Mouse (Mus musculus) Patski (cell line): Measurements from ENCODE around the gene Myo6. TPM values are rescaled to one million over a fixed set of nuclear protein-coding genes. Genes with fewer than 3 reads are reported as not detected.

Experiments used
- ATAC-seq: fragments of 100-300 bp; one replicate; pipeline ENCODE4 v1.8.0; 2021
- CTCF ChIA-PET: fragments of 350-600 bp; sonication (Branson Sonifier 250); formaldehyde crosslinking; loops from one replicate; lab custom pipeline; 2022; ENCODE audit warnings: inconsistent platforms; lab: Charles Lee
- POLR2A ChIA-PET: fragments of 350-600 bp; sonication (Branson Sonifier 250); formaldehyde crosslinking; loops from one replicate; lab custom pipeline; 2022; ENCODE audit warnings: antibody characterized with exemption, inconsistent platforms; lab: Charles Lee
- DNase-seq: peaks from one replicate; pipeline ENCODE4 v3.0.0-alpha.2; 2011; ENCODE audit warnings: low read depth, low spot score
- H3K27me3 ChIP-seq: fragments of 371-371 bp; one replicate; pipeline ENCODE4 v1.5.1; 2021
- CTCF ChIP-seq: fragments of 100-300 bp; IDR thresholded peaks from one replicate; pipeline ENCODE4 v1.5.1; 2021
- in situ Hi-C: fragments of 300-500 bp; cut with MboI; formaldehyde crosslinking; loops from 3 replicates; pipeline ENCODE4 v1.11.1; 2018; ENCODE audit warnings: low pct_unique_long_range_greater_than_20kb, mixed read lengths
- polyA plus RNA-seq: library from polyadenylated mRNA; unstranded; gene quantifications from one replicate; pipeline ENCODE4 v1.2.3, GENCODE M21; 2021

Gene Myo6
- polyA plus RNA-seq, 1 experiment from 2014 or later = 108 TPM

DNA sequence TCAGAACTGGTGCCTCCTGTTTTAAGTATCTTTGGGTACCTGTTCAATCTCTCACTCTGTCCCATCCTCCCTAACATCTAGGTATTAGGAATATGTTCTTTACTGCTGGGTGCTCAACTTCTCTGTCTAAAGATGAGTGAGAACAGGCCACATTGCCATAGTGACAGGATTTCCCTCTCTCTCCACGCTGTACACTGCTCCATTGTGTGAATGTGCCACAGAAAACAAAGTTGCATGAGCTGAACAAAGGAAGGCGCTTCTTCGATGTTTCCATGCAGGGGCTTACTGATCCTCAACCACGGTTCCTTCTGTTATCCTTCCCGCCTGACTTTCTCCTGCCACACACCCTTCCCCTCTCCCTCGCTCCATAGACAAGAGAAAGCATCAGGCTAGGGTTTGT is 32.4 kb downstream of the Myo6 start:
- POLR2A ChIA-PET = no interaction called here
- no peak for TF ChIP-seq CTCF
- in situ Hi-C loops = no loop called here
- H3K27me3 ChIP-seq = no peaks in the 10 kb centered on the region
- ATAC-seq (no peak), DNase-seq (no peak)
- CTCF ChIA-PET = interaction anchor here (1.2 kb wide), 1 partner anchor 12 kb away, joined by 3 read pairs; no protein-coding TSS in a partner anchor

DNA sequence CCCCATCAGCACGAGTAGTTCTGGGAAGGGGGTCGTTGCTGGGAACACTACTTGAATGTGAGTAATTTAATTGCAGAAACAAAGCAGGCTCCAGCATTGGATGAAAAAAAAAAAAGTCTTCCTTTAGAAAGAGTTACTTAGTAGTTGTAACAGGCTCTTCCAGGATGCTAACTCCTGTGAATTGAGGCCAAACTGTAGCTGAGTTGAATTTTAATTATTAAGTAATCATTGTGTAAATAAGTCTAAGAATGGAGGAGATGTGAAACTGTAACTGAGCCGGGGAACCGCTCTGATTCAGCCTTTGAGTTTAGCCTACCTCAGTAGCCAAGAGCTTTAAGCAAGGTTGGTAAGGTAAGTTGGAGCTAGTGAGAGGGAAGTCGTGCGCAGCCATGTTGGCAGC is 36.0 kb downstream of the Myo6 start:
- in situ Hi-C loops = no loop called here

DNA sequence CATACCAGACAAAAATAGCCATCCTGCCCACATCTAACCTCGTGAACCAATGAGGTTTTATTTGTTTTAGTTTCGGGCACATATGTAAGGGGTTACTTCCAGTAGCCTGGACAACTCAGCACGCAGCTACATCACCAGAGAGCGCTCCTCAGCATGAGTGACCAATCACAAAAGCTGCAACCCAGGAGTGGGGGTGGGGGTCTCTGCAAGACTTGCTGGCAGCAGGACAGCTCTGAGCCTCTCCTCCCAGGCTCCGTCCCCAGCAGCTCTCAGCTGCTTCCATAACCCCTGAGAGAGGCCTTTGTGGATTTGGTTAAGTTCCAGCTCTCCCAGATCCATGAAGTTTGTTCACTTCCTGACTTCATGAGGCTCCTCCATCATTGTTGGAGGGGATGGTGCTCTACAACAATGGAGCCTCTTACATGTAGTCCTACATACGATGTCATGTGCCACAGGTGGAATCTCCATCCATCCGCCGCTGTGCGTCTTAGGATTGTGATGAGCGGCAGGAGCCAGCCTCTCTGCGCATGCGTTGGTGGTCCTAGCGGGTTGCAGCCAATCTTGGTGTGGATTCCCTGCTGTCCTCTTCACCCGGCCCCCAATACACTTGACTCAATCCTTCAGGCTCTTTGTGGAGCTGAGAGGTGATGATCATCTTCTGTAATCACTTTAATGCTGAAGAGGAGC is 37.7 kb downstream of the Myo6 start:
- no peak for TF ChIP-seq CTCF
- in situ Hi-C loops = no loop called here
- CTCF ChIA-PET = interaction anchor here (1.4 kb wide), 1 partner anchor 10 kb away, joined by 4 read pairs; no protein-coding TSS in a partner anchor
- ATAC-seq (no peak), DNase-seq (no peak)
- H3K27me3 ChIP-seq = no peaks in the 10 kb centered on the region
- POLR2A ChIA-PET = no interaction called here

More for the DNA sequence above, 36.0 kb downstream of the Myo6 start:
- H3K27me3 ChIP-seq = no peaks in the 10 kb centered on the region
- DNase-seq (no peak), ATAC-seq (no peak)
- ChIA-PET CTCF (interaction anchor here (1.0 to 2.3 kb wide), 3 partner anchors 9 to 14 kb away, joined by 4 to 6 read pairs (median 5); no protein-coding TSS in a partner anchor), POLR2A (interaction anchor here (1.0 kb wide), 1 partner anchor 27 kb away, joined by 3 read pairs; no protein-coding TSS in a partner anchor)
- TF ChIP-seq CTCF = no peak

DNA sequence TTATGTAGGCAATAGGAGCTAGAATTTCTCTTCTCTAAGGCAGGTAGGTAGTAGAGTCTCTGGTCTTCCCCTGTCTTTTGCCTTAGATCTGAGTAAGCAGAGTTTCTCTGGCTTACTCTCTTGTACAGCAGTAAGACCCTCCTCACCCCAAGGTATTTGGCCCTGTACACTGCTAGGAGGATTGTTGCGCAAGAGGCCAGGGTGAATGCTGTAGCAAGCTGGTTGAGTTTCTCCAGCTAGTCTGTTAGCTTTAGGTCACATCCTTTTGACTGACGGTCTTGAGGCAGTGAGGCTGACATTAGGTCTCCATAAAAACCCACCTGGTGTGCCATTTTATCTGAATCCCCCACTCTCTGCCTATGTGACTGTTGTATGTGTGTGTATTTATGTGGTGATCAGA is 43.9 kb downstream of the Myo6 start:
- H3K27me3 ChIP-seq = no peaks in the 10 kb centered on the region
- in situ Hi-C loops = no loop called here
- ChIA-PET POLR2A (no interaction called here), CTCF (interaction anchor here (1.7 to 2.2 kb wide), 3 partner anchors 9 to 43 kb away, joined by 4 to 6 read pairs (median 5); no protein-coding TSS in a partner anchor)
- ATAC-seq (no peak), DNase-seq (no peak)
- TF ChIP-seq CTCF = no peak

DNA sequence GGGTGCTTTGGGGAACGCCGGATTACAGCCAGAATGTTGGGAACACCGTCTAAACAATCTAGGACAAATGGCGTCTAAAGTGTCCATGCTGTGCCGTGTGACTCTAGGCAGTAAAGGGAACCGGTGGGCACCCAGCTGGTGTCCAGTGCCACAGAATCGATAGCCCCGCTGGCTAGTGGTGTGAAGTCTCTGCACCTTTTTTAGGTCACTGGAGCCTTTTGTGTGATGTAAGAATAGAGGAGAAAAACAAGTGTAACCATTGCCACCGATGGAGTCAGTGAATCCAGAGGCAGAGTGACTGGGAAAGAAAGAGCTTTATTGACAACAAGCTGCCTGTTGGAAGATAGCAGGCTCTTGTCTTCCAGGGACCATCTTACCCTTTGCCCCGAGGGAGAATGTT is 44.6 kb downstream of the Myo6 start:
- ChIA-PET CTCF (interaction anchor here (1.0 to 2.2 kb wide), 4 partner anchors 9 to 44 kb away, joined by 3 to 6 read pairs (median 4); no protein-coding TSS in a partner anchor), POLR2A (interaction anchor here (0.7 kb wide), 1 partner anchor 53 kb away, joined by 4 read pairs; no protein-coding TSS in a partner anchor)
- H3K27me3 ChIP-seq = no peaks in the 10 kb centered on the region
- TF ChIP-seq CTCF = no peak
- in situ Hi-C loops = no loop called here
- no peak for DNase-seq
- ATAC-seq = no peak

DNA sequence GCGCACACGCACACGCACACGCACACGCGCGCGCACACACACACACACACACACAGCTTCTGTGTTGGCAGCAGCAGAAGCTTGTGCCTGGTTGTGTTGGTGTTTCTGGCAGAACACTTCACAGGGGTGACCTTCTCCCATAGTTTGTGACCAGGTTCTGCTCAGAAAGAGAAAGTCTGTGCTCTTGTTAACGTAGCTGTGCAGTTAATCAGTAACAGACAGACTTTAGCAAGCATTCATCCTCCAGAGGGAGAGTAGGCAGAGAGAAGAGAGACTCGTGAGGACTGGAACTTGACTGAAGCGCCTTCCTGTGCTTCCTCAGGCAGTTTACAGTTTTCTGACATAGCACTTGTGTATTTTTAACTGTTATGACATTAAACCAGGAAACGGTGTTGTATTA is 45.3 kb downstream of the Myo6 start:
- TF ChIP-seq CTCF = no peak
- CTCF ChIA-PET = interaction anchor here (1.0 to 2.2 kb wide), 4 partner anchors 10 to 45 kb away, joined by 3 to 6 read pairs (median 4); no protein-coding TSS in a partner anchor
- no peaks in the 10 kb centered on the region for H3K27me3 ChIP-seq
- POLR2A ChIA-PET = no interaction called here
- DNase-seq (no peak), ATAC-seq (peak; percentile 96)
- in situ Hi-C loops = no loop called here

DNA sequence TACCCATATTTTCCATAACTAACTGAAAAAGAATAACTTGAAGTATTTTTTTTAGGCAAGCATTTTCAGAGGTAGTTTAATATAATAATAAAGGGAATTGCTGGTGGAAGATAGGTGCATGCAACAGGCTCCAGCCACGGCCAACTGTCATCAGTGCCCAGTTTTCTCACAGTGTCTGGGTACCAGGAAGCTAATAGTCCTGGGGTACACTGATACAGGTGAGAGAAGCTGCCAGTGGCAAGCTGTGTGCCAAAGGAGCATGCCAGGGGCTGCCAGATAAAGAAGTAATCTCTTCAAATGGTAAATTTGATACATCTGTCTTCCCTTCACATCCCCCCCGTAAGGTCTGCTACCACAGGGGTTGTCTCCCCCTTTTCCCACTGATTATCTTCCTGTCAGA is 48.6 kb downstream of the Myo6 start:
- in situ Hi-C loops = no loop called here
- no peaks in the 10 kb centered on the region for H3K27me3 ChIP-seq
- ChIA-PET CTCF (interaction anchor here (1.0 to 1.3 kb wide), 2 partner anchors 14 to 20 kb away, joined by 3 read pairs; no protein-coding TSS in a partner anchor), POLR2A (no interaction called here)
- DNase-seq = no peak
- ATAC-seq = no peak
- TF ChIP-seq CTCF = no peak

DNA sequence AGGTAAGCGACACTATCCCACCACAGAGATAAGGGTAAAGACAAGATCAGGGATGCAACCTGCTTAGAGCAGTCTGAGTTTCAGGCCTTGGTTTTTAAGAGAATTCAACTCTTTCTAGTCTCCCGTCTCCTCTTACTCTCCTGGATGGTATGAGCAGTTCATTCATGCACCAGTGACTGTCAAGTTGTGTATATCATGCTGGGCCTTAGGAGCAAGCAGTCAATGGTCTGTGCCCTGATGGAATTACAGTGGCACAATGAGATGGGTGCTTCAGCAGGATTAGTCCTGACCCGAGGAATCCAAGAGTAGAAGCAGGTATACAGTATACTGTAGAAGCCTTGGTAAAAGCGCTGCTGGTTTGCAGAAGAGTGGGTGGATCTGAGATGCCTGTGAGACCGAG is 50.7 kb downstream of the Myo6 start:
- TF ChIP-seq CTCF = no peak
- ChIA-PET CTCF (no interaction called here), POLR2A (no interaction called here)
- in situ Hi-C loops = no loop called here
- ATAC-seq (no peak), DNase-seq (no peak)
- no peaks in the 10 kb centered on the region for H3K27me3 ChIP-seq

DNA sequence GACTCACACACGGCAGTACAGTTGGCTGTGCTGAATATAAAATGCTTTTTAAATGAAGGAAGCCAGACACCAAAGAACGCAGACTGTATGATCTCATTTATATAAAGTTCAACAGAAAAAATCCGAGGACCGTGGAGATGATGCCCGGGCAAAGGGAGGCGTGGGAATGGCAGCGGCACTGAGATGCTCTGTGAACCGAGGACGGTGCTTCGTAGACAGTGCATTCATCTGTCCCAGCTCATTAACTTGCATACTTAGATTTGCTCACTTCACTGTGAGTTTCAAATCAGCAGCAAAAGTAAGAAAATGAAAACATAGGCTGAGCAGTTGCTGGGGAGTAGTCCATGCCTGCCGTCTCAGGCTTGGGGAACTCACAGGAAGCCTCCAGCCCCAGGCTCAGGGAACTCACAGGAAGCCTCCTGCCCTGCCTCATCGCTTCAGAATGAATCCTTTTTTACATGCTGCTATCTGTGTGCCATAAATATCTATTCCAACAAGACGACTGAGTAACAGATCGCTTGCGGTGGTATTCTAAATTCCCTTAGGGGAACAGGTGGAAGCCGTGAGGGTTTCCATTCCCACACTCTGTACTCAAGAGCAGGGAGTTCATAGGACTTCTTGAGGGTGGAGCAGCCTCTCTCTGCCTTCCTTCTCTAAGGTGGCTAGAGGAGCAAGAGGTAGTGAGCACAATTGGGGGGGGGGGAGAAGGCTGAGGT is 52.1 kb downstream of the Myo6 start:
- in situ Hi-C loops = no loop called here
- DNase-seq (peak; percentile 85), ATAC-seq (peak; percentile 96)
- no peak for TF ChIP-seq CTCF
- ChIA-PET POLR2A (no interaction called here), CTCF (no interaction called here)
- H3K27me3 ChIP-seq = no peaks in the 10 kb centered on the region

DNA sequence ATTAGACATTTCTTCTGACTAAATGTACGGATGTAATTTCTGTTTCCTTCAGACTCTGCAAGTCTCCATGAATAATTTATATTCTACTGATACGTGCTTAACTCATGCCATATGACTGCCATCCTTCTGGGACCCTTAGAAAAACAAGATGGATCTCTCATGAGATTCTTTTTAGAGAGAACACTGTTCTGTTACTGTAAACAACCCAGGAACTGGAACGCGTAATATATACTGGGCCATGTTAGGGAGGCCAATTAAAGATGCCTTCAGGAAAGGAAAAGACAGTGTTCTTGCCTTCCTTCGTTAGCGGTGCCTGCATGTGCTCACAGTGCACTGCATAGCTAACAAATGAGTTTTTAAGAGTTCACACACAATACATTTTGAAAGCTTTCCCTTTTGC is 53.9 kb downstream of the Myo6 start:
- TF ChIP-seq CTCF = no peak
- ChIA-PET POLR2A (no interaction called here), CTCF (interaction anchor here (0.9 to 1.2 kb wide), 2 partner anchors 12 to 50 kb away, joined by 3 to 5 read pairs; no protein-coding TSS in a partner anchor)
- ATAC-seq = no peak
- no peaks in the 10 kb centered on the region for H3K27me3 ChIP-seq
- in situ Hi-C loops = no loop called here
- no peak for DNase-seq
